Mouse (Mus musculus): ENCODE results near the gene Cbx5.
"Not testable (repeated sequence)": the region's sequence is repeated elsewhere in the genome, so short reads cannot be mapped to it uniquely, and the experiment has no call there.

Cbx5 gene

DNA sequence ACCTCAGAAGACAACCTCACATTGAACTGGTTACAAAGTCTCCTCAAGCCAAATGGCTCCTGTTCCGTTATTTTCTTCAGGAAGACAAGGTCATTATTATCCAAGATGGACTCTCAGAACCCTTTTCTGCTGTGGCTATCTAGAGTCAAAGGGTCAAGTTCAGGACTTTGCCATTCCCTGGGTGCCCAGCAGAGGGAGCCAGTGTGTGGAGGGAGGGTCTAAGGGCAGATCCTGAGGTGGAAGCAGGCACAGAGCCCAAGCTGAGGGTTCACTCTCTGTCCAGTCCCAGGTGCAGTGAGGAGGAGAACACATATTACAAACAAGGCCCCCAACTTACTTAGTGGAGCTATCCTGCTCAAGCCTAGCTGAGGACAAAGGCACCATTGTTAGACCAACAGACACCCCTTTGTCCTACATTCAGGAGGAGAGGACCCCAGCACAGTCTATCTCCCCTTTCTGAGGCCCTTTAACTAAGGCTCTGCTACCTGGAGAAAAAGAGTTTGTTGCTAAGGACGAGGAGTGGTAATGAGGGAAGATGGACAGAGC lies 10.7 kb upstream of the Cbx5 start:
- in situ Hi-C loops (cut with MboI), result no loop called here

GRCm38 (mm10) chr15:103249511-103249910 lies 9.9 kb upstream of the Cbx5 start:
- in situ Hi-C loops (cut with MboI), result not testable (repeated sequence)

DNA sequence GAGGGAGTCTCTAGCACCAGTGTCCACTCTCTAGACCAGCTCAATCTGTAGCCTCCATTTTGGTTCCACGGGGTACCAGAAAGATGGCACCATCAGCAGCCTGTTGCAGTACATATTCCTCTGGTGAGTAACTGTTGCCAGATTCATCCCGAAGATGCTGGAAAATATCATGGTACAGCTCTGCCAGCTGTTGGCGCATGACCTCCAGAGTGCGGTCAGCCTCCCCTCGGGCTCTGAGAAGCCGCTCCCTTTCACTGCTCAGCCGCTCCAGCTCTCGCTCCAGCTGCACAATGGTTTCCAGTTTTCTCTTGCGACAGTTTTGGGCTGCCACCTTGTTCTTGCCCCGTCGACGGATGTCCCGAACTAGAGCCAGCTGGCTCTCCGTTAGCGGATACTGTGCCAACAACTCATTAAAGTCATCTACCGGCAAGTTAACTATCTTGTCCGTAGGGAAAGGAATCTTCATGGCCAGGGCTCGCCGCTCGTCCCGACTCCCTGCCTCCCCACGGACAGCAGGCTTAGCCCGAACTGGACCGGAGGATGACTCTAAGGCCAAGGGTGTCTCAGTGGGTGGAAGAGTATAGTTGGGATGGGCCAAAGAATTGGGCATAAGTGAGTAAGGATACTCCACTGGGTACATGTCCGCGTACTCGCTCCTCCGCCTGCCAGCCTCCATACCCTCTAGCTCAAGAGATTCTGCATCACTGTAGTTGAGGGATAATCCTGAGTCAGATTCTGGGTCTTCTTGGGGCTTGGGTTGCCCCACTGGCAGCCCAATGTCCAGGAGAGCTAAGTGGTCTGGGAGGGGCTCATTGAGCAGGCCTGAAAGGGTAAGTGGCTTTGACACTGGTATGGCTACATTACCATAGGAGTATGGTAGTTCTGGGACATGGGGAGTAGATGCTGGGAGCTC lies 9.0 kb upstream of the Cbx5 start:
- in situ Hi-C loops (cut with MboI), result no loop called here

DNA sequence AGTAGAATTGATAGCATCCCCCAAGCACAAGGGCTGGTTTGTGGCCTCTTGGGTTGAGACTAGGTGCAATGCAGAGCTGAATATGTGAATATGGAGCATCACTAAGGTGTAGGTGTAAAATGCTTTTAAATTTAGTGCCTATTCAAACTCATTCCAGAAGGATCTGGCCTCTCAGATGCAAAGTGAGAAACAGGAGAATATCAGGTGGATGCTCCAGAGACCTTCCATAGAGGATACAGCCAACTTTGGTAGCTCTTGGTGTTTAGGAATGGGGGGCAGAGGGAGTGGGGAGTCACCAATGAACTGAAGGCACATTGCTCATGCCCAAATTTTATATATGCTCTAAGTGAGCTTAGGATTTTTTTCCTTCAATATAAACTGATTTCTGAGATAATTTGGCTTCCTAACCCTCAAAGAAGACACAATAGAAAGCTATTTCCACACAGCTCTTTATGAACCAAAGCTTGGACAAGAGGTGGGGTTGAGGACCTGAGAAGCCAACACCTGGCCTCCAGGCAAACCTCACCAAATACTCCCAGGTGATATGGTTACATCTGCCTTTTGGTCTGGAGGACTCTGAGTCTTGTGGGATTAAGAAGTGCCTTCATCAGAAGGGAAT lies 8.3 kb upstream of the Cbx5 start:
- in situ Hi-C loops (cut with MboI), result no loop called here

- in situ Hi-C loops (cut with MboI), result no loop called here
These were observed 7.6 kb upstream of the Cbx5 start for GRCm38 (mm10) chr15:103247078-103247781.

DNA sequence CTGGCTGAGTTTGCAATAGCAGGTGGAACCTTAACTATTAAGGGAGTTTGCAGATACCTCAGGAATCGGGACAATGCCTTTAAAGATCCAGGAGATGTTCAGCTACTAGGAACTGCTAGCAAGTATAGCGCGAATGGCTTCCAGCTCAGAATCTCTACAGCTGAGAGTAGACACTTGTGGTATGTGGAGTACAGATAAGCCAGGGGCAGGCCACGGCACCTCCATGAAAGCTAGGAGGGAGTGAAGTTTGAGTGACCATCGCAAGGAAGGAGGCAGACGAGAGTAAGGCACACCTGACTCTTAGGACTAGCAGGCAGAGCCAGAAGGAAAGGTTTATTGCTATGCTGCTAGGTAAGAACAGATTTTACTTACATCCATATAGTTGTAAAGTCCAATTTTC lies 6.0 kb upstream of the Cbx5 start:
- in situ Hi-C loops (cut with MboI), result no loop called here

- in situ Hi-C loops (cut with MboI), result no loop called here
These were observed 3.3 kb upstream of the Cbx5 start for GRCm38 (mm10) chr15:103242885-103243284.

DNA sequence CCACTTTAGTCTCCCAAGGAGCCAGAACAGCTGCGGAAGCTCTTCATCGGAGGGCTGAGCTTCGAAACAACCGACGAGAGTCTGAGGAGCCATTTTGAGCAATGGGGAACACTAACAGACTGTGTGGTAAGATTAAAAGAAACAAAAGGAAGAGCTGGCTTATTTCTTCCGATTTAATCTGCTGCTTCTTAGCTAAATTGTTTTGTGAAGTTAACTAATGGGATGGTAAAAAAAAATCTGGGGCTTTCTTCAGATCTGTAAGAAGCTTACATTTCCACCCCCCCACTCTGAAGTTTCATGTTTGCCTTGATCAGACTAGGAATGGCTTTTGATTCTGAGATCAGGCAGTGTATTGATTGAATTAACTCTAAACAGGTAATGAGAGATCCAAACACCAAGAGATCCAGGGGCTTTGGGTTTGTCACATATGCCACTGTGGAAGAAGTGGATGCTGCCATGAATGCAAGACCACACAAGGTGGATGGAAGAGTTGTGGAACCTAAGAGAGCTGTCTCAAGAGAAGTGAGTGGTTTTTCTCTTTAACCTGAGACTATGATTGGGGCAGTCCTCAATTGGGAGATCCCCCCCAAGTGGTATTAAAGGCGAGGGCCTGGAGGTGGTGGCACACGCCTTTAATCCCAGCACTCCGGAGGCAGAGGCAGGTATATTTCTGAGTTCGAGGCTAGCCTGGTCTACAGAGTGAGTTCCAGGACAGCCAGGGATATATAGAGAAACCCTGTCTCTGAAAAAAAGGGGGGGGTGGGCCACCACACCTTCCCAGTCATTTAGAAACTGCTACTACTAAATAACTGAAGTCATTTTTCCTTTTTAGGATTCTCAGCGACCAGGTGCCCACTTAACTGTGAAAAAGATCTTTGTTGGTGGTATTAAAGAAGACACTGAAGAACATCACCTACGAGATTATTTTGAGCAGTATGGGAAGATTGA lies 1.7 kb upstream of the Cbx5 start:
- in situ Hi-C loops (cut with MboI), result not testable (repeated sequence)

DNA sequence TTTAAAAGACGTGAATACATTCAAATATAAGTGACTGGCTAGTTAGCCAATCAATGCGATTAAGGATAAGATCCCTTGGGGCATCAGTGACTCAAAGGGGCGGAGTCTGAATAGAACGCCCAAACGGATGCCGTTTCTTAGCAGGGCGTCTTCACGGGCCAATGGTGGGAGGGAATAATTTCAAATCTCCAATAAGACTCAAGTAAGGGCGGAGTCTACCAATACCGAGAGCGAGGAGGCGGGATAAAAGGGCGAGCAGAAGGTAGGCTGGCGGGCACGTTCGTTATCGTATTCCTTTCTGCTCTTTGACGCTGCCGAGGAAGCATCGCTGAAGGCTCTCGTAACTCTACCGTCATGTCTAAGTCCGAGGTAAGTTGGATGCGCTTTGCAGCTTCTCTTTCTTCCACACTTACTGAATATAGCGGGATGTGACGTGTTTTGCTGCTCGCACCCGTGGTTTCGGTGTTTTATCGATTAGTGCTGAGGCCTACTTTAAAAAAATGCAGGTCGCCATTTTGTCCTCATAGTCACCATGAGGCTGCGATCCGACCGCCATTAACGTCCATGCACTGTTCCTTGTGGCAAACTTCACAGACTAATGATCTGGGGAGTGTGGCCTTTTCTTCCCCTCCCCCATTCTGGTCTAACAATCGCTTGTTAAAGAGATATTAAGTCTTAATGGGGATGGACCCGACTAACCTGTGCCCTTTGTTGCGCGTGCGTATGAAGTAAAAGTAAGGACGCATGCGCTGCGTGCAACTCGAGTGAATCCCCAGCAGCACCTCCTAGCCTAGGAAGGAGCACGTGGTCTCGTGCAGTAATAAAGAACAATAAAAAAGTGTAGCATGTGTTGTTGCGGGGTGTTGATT lies 778 bp upstream of the Cbx5 start, which contains the start of gene Hnrnpa1:
Hnrnpa1 (plus strand) TSS at position 273 of the 869 bp plus-strand sequence.
- in situ Hi-C loops (cut with MboI), result no loop called here

GRCm38 (mm10) chr15:103239130-103239684 lies 409 bp downstream of the Cbx5 start:
- in situ Hi-C loops (cut with MboI), result no loop called here

GRCm38 (mm10) chr15:103237295-103237694 lies 2.3 kb downstream of the Cbx5 start:
- in situ Hi-C loops (cut with MboI), result no loop called here

GRCm38 (mm10) chr15:103233119-103233518 lies 6.5 kb downstream of the Cbx5 start:
- in situ Hi-C loops (cut with MboI), result no loop called here

DNA sequence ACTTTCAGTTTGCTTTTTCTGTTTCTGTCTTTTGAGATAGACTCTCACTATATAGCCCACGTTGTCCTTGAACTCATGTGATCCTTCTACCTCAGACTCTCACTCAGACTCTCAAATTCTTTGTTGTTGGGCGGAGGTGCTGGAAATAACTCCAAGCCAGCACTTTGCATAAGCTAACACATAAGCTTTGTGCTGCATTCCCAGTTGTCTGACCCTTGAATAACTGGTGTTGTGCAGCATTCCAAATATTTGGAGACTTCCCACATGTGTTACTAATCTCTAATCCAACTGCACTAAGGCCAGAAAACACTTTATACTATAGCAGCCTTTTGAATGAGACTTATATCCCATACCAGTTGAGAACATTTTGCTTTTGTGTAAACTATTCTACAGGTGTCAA lies 10.7 kb downstream of the Cbx5 start:
- in situ Hi-C loops (cut with MboI), result no loop called here

DNA sequence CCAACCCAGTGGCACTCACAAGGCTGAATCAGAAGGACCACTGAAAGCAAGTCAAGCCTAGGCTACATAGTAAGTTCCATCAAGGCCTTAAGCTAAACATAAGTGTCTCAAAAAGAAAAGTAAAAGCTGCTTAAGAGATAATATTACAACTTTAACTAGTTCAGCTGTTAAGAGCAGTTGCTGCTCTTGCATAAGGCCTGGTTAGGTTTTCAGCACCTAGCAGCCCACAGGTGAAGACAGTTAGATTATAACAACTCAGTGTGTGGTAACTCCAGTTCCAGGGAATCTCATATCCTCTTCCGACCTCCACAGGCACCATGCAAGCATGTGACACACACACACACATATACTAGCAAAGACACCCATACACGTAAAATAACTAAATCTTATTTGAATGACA lies 12.0 kb downstream of the Cbx5 start:
- in situ Hi-C loops (cut with MboI), result no loop called here

DNA sequence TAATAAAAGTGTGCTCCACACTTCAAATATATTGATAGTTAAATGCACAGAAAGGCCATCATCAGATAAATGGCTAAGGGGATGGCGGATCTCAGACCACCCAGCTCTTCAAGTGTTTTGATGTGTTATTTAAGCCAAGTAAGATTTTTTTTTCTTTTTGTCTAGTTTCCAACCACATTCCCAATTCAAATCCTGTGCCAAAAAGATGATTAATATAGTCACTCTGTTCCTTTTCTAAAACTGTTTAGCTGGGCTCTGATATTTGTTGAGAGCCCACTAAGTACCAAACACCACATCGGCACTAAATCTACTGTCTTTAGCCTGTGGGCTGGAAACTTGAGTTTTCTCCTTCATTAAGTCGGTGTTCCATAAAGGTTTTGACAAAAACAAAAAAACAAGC lies 12.6 kb downstream of the Cbx5 start:
- in situ Hi-C loops (cut with MboI), result no loop called here

- in situ Hi-C loops (cut with MboI), result no loop called here
These were observed 15.5 kb downstream of the Cbx5 start for GRCm38 (mm10) chr15:103224161-103224560.

DNA sequence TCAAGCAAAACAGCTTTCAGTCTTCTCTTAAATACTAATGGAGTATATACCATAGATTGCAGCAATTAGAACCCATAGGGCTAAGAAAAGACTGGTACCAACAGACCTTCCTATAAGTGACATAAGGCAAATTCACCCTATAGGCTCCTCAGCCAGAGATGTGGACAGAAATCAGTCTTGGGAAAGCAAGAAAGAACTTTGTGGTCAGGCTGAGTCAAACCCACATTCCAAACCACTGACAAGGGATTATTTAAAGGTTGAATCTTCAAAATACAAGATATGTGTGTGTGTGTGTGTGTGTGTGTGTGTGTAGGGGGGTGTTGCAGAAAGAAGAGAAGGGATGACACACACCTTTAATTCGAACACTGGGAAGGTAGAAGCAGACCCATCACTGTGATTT lies 18.2 kb downstream of the Cbx5 start:
- in situ Hi-C loops (cut with MboI), result no loop called here

GRCm38 (mm10) chr15:103220785-103221184 lies 18.8 kb downstream of the Cbx5 start:
- in situ Hi-C loops (cut with MboI), result no loop called here

- in situ Hi-C loops (cut with MboI), result no loop called here
These were observed 23.6 kb downstream of the Cbx5 start for GRCm38 (mm10) chr15:103216052-103216451.

Measured in mature B cell (primary cell).